Mouse (Mus musculus) kidney, embryonic 16.5 days (tissue): ENCODE measurements at regions not wholly inside any gene's neighbourhood (a gene's known extent, or its start where the extent isn't known, plus 50 kb on each side); places are given as distances from the start of the nearest gene placed in this dataset.

ENCODE experiments used
- ATAC-seq: fragments of 200-750 bp; cut with Nextera tagmentation; 2 replicates; pipeline ENCODE4 v1.8.0; 2017; ENCODE audit warnings: moderate TSS enrichment; ENCODE audit not compliant: low FRiP score, low TSS enrichment
- H3K27ac ChIP-seq: fragments of 300-500 bp; sonication (generic); 2 replicates; pipeline ENCODE4 v1.5.1; 2014; ENCODE audit warnings: low read length
- H3K27me3 ChIP-seq: fragments of 300-500 bp; sonication (generic); 2 replicates; pipeline ENCODE4 v1.6.1; 2014; ENCODE audit warnings: low read length, control low read depth, mixed read lengths; ENCODE audit not compliant: insufficient read depth
- H3K36me3 ChIP-seq: fragments of 300-500 bp; sonication (generic); 2 replicates; pipeline ENCODE4 v1.6.1; 2014; ENCODE audit warnings: low read length, control low read depth, mixed read lengths; ENCODE audit not compliant: insufficient read depth
- H3K4me1 ChIP-seq: fragments of 300-500 bp; sonication (generic); 2 replicates; pipeline ENCODE4 v1.6.1; 2014; ENCODE audit warnings: low read length, control low read depth, mixed read lengths; ENCODE audit not compliant: insufficient read depth
- H3K4me2 ChIP-seq: fragments of 300-500 bp; sonication (generic); replicated peaks from 2 replicates; pipeline ENCODE4 v1.6.1; 2014; ENCODE audit warnings: low read depth, low read length
- H3K4me3 ChIP-seq: fragments of 300-500 bp; sonication (generic); 2 replicates; pipeline ENCODE4 v1.5.1; 2014; ENCODE audit warnings: mild to moderate bottlenecking, low read length
- H3K9ac ChIP-seq: fragments of 300-500 bp; sonication (generic); replicated peaks from 2 replicates; pipeline ENCODE4 v1.6.1; 2014; ENCODE audit warnings: low read length
- H3K9me3 ChIP-seq: fragments of 300-500 bp; sonication (generic); 2 replicates; pipeline ENCODE4 v1.6.1; 2016; ENCODE audit warnings: low read length, control low read depth
- WGBS: fragments of 180-500 bp; shearing (Covaris S2); extraction: QIAGEN DNeasy Blood & Tissue Kit; methylation state at CpG from one replicate; pipeline ENCODE4 v1.1.7; 2014; 5-methylcytosine and 5-hydroxymethylcytosine counted together

GRCm38 (mm10) chr13:38714838-38715237 lies 56.0 kb upstream of the Eef1e1 start:
- 90% methylated on average over 5 of the region's 5 CpGs for WGBS
- no peak overlapping the region for H3K27ac ChIP-seq
- no peaks in the 10 kb centered on the region for H3K27me3 ChIP-seq
- H3K36me3 ChIP-seq, result no peaks in the 10 kb centered on the region
- no peak overlapping the region for H3K4me3 ChIP-seq
- H3K9ac ChIP-seq, result no peak overlapping the region
- no peak overlapping the region for H3K4me2 ChIP-seq
- no peak for ATAC-seq
- no peaks in the 10 kb centered on the region for H3K4me1 ChIP-seq
- no peaks in the 10 kb centered on the region for H3K9me3 ChIP-seq
